ENCODE assay signal across 9 mouse cellular contexts in the genomic region with DNA sequence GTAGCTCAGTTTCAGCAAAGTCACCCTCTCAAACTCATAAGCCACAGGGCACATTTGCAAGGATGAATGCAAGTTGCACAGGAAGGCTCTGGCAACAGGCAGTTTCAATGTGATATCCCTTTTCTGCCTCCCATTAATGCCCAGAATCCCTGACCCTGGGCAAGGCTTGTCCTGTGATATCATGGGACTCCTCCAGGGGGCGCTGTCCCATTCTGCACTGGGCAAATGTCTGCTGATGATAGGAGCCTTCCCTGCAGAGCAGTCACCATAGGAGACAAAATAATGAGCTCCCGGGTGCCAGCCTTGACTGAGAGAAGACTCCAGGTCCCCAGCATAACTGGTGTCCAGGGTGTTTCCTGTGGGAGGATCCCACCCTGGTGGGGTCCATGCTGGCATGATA. TPM values are rescaled to one million over a fixed set of nuclear protein-coding genes. Genes with fewer than 3 reads are reported as not detected.
DNase-seq lines count a peak whose midpoint lies in the region; ATAC-seq lines count a peak whose summit lies in the region.
"Had no signal": no experiment of that assay in that cellular context is flagged by ENCODE, and none has a peak within 500 bp of the region (broad histone marks: within the 10 kb centered on the region; RNA-seq: fewer than 3 reads in every experiment).

No protein-coding gene starts in this region.

- peak; percentile 54 to 71 for DNase-seq in cerebellum, postnatal 10 days
- peak; percentile 57 for DNase-seq in liver
- no peak for DNase-seq in liver, embryonic 11.5 days (ENCODE audit: low spot score)
- DNase-seq in adrenal gland, adult 18-20 months (ENCODE audit: low spot score in 2 of 2): peak; percentile 56 to 57
- peak; percentile 71 for DNase-seq in heart, postnatal 4 days
- peak; percentile 37 for DNase-seq in naive thymus-derived CD4-positive, alpha-beta T cell, adult 2 months (ENCODE audit: low read depth)

- H3K9ac ChIP-seq in liver, embryonic 11.5 days (ENCODE audit: low read depth, low read length): no peak overlapping the region

- H3K27ac ChIP-seq in liver, embryonic 11.5 days (ENCODE audit: low read depth, low read length): no peak overlapping the region

- ATAC-seq in cerebellum, adult (ENCODE audit: insufficient number of reproducible peaks, low FRiP score, low TSS enrichment): no peak
- ATAC-seq in liver, embryonic 11.5 days (replicated peaks; ENCODE audit: low FRiP score): no peak
- no peak for ATAC-seq in activated CD4-positive, CD25-positive, alpha-beta regulatory T cell, adult 4 months

- H3K9me3 ChIP-seq in liver, embryonic 11.5 days (ENCODE audit: control insufficient read depth, low read length): no peaks in the 10 kb centered on the region
- H3K9me3 ChIP-seq: megakaryocyte, embryonic 14.5 days had no signal

- peaks cover 3% of the 10 kb centered on the region; the same call in 1 of the 2 replicates for H3K27me3 ChIP-seq in liver, embryonic 11.5 days (replicated peaks; ENCODE audit: control insufficient read depth, insufficient read depth, low read length)

- peaks cover 33% of the 10 kb centered on the region for H3K4me1 ChIP-seq in liver, embryonic 11.5 days (replicated peaks; ENCODE audit: control insufficient read depth, insufficient read depth, low read length)

- H3K36me3 ChIP-seq in liver, embryonic 11.5 days (ENCODE audit: control insufficient read depth, insufficient read depth, low read length): no peaks in the 10 kb centered on the region

- no peak overlapping the region for H3K4me3 ChIP-seq in liver, embryonic 11.5 days (ENCODE audit: low read depth, low read length)
- H3K4me3 ChIP-seq: megakaryocyte, embryonic 14.5 days had no signal

- 16% methylated on average over 2 of the region's 2 CpGs for WGBS in liver, embryonic 11.5 days

- no peak overlapping the region for H3K4me2 ChIP-seq in liver, embryonic 11.5 days

RNA-seq across cellular contexts. Expression of a gene that starts 28.1 kb away (rescaled TPM):
- polyA plus RNA-seq in liver, embryonic 11.5 days (2014; fragmentation: Nextera tagmentation; extraction: Ambion mirVana): 6.0 and 6.1 TPM in 2 replicates
- 1 to 10 TPM; 1.2 to 1.6 TPM for total RNA-seq in adrenal gland, adult 18-20 months (2021)
- 1 to 10 TPM; 4.0 to 4.5 TPM for total RNA-seq in heart, postnatal 4 days (2021)
- polyA plus RNA-seq in activated CD4-positive, CD25-positive, alpha-beta regulatory T cell, adult 4 months (2017; shearing (Covaris generic)): 1 to 10 TPM in 1 of 2 experiments, under 1 TPM in 1; 0.48 to 1.1 TPM

RNA-seq across cellular contexts. Expression of a gene that starts 42.3 kb away (rescaled TPM):
- 3.1 and 3.6 TPM in 2 replicates for polyA plus RNA-seq in liver, embryonic 11.5 days (2014; fragmentation: Nextera tagmentation; extraction: Ambion mirVana)
- 1 to 10 TPM; 1.8 TPM for total RNA-seq in adrenal gland, adult 18-20 months (2021)
- total RNA-seq in heart, postnatal 4 days (2021): under 1 TPM; 0.45 to 0.91 TPM
- polyA plus RNA-seq in activated CD4-positive, CD25-positive, alpha-beta regulatory T cell, adult 4 months (2017; shearing (Covaris generic)): under 1 TPM; 0.43 to 0.70 TPM
